Mouse (Mus musculus): ENCODE measurements around the gene Ankrd33b.

The Ankrd33b gene

DNA sequence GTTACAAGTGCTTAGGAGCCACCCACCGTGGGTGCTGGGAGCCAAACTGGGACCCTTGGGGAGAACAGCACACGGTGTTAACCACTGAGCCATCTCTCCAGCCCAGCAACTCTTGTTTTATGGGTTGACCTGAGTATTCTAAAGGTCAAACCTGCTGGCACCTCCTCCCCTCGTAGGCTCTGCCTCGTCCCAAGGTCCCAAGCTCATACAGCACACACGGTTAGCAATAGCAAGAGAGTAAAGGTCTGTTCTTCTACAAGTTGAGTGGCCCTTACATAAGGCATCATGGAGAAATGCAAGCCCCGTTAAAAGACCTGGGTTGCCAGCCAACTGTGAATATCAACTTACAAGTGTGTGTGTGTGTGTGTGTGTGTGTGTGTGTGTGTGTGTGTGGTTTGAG, 116.3 kb downstream of the Ankrd33b start:
- Histone ChIP-seq H3K36me3 (ENCODE audit: insufficient read depth, low read length) (no peaks in the 10 kb centered on the region), H3K4me1 (replicated peaks; ENCODE audit: low read depth, low read length) (peaks cover 18% of the 10 kb centered on the region), H3K9me3 (ENCODE audit: low read length) (no peaks in the 10 kb centered on the region), H3K4me3 (replicated peaks; ENCODE audit: low read length) (no peak overlapping the region), H3K27me3 (ENCODE audit: insufficient read depth, low read length) (peaks cover 20% of the 10 kb centered on the region)
- TF ChIP-seq CTCF (conservative IDR thresholded peaks at IDR 0.05; ENCODE audit: low read length) (no peak), NANOG (IDR thresholded peaks at IDR 0.05; ENCODE audit: borderline replicate concordance, low read length) (no peak)

DNA sequence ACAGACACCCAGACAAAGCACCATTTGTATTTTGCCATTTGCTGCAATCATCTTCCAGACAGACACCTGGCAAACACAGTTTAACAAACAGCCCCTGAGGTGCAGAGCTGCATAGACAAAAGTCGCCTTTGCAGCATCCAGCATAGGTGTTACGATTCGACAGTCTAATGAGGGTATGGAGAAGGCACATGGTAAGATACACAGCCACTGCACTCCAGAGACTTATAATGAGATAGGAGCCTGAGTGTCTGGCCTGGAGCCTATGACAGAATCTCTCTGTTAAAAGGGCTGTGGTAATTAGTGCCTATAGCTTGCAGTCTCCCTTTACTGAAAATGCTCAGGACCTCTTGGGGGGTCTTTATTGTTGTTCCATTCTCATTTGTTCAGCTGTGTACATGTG, 116.8 kb downstream of the Ankrd33b start:
- no peak overlapping the region for H3K4me3 ChIP-seq (replicated peaks; ENCODE audit: low read length)
- H3K9me3 ChIP-seq (ENCODE audit: low read length): no peaks in the 10 kb centered on the region
- TF ChIP-seq POU5F1 (IDR thresholded peaks at IDR 0.05; ENCODE audit: borderline replicate concordance, low read length): no peak
- TF ChIP-seq NANOG (IDR thresholded peaks at IDR 0.05; ENCODE audit: borderline replicate concordance, low read length): no peak
- H3K27me3 ChIP-seq (ENCODE audit: insufficient read depth, low read length): peaks cover 20% of the 10 kb centered on the region
- H3K4me1 ChIP-seq (replicated peaks; ENCODE audit: low read depth, low read length): peaks cover 23% of the 10 kb centered on the region
- H3K36me3 ChIP-seq (ENCODE audit: insufficient read depth, low read length): no peaks in the 10 kb centered on the region

DNA sequence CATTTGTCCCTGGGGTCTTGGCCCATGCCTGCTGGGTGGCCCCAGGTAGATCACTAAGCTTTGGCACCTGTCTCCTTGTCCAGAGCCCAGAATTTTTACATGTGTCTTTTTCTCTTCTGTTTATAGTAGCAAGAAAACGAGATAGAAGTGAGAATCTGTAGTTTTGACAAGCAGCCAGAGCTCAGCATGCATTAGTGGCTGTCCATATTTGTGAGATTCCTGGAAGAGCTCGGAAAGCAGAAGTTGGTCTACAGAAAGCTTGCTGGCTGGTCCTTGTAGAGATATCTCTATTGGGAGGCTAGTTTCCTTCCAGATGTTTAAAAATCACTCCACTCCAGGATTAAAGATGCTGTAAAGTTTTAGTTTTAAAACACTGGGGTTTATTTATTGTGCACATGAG, 117.5 kb downstream of the Ankrd33b start:
- no peak for TF ChIP-seq CTCF (conservative IDR thresholded peaks at IDR 0.05; ENCODE audit: low read length)
- no peak for TF ChIP-seq POU5F1 (IDR thresholded peaks at IDR 0.05; ENCODE audit: borderline replicate concordance, low read length)
- no peak for TF ChIP-seq NANOG (IDR thresholded peaks at IDR 0.05; ENCODE audit: borderline replicate concordance, low read length)
- H3K4me3 ChIP-seq (replicated peaks; ENCODE audit: low read length): no peak overlapping the region
- H3K36me3 ChIP-seq (ENCODE audit: insufficient read depth, low read length): no peaks in the 10 kb centered on the region

DNA sequence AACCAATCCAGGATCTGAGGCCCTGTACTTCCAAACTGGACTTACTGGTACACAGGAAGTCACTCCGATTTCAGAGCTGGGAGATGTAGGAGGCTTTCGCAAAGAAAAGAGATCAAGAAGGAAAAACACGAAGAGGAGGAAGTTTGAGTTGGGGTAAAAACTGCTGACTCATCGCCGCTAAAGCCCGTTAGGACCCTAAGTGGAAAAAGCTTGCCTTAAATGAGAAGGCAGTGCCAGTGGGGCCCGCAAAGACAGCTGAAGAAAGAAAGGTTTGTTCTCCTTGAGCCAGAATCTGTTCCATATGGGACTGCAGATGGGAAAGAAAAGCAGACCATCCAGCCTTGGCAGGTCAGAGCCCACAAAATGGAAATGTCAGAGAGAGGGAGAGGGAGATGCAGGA, 118.6 kb downstream of the Ankrd33b start:
- no peaks in the 10 kb centered on the region for H3K9me3 ChIP-seq (ENCODE audit: low read length)
- H3K4me1 ChIP-seq (replicated peaks; ENCODE audit: low read depth, low read length): peaks cover 23% of the 10 kb centered on the region
- H3K27me3 ChIP-seq (ENCODE audit: insufficient read depth, low read length): peaks cover 20% of the 10 kb centered on the region
- H3K36me3 ChIP-seq (ENCODE audit: insufficient read depth, low read length): no peaks in the 10 kb centered on the region
- TF ChIP-seq NANOG (IDR thresholded peaks at IDR 0.05; ENCODE audit: borderline replicate concordance, low read length): no peak
- TF ChIP-seq CTCF (conservative IDR thresholded peaks at IDR 0.05; ENCODE audit: low read length): no peak
- no peak for TF ChIP-seq POU5F1 (IDR thresholded peaks at IDR 0.05; ENCODE audit: borderline replicate concordance, low read length)
- H3K4me3 ChIP-seq (replicated peaks; ENCODE audit: low read length): no peak overlapping the region

More for the DNA sequence above, 117.5 kb downstream of the Ankrd33b start:
- H3K4me1 ChIP-seq (replicated peaks; ENCODE audit: low read depth, low read length): peaks cover 23% of the 10 kb centered on the region
- H3K9me3 ChIP-seq (ENCODE audit: low read length): no peaks in the 10 kb centered on the region
- H3K27me3 ChIP-seq (ENCODE audit: insufficient read depth, low read length): peaks cover 20% of the 10 kb centered on the region

DNA sequence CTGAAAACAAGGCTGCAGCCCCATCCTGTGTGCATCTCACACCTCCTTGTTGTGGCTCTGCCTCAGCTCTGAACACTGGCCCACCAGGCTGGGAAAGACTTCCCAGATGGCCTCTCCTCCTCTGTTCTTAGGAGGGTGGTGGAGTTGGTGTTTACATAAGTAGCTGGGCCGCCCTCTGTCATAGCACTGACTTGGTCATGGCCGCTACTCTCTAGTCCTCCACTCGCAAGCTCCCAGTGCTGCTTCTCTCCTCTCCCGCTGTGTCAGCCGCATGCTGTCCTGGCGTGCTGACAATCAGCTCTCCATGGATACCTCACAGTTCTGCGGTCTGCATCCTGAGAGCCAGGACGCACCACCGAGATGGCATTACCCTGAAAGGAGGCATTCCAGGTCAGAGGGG, 120.5 kb downstream of the Ankrd33b start:
- Histone ChIP-seq H3K27me3 (ENCODE audit: insufficient read depth, low read length) (peaks cover 20% of the 10 kb centered on the region), H3K4me3 (replicated peaks; ENCODE audit: low read length) (no peak overlapping the region), H3K36me3 (ENCODE audit: insufficient read depth, low read length) (no peaks in the 10 kb centered on the region), H3K9me3 (ENCODE audit: low read length) (peaks cover 2% of the 10 kb centered on the region), H3K4me1 (replicated peaks; ENCODE audit: low read depth, low read length) (peaks cover 23% of the 10 kb centered on the region)
- TF ChIP-seq CTCF (conservative IDR thresholded peaks at IDR 0.05; ENCODE audit: low read length) (no peak), POU5F1 (IDR thresholded peaks at IDR 0.05; ENCODE audit: borderline replicate concordance, low read length) (no peak), NANOG (IDR thresholded peaks at IDR 0.05; ENCODE audit: borderline replicate concordance, low read length) (no peak)

DNA sequence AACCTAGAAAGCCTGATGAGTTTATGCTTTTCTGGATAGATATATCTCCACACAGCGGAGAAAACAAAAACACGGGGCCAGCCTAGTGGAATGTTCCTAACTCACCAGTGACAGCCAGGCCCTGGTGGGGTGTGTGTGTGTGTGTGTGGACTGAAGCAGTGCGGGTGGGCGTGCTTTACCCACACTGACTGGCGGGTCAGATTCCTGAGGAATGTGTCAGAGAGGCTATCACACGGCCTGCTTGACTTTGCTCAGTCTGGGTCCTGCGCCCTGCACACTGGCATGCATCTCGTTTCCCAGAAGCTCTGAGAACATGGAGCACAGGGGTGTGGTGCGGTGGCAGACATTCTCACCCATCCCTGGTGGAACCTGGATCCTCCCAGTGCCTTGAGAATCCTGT, 121.6 kb downstream of the Ankrd33b start:
- Histone ChIP-seq H3K9me3 (ENCODE audit: low read length) (peaks cover 10% of the 10 kb centered on the region), H3K4me3 (replicated peaks; ENCODE audit: low read length) (peak overlapping the region; percentile 54), H3K36me3 (ENCODE audit: insufficient read depth, low read length) (no peaks in the 10 kb centered on the region), H3K27me3 (ENCODE audit: insufficient read depth, low read length) (peaks cover 20% of the 10 kb centered on the region), H3K4me1 (replicated peaks; ENCODE audit: low read depth, low read length) (peaks cover 23% of the 10 kb centered on the region)
- TF ChIP-seq POU5F1 (IDR thresholded peaks at IDR 0.05; ENCODE audit: borderline replicate concordance, low read length): no peak
- TF ChIP-seq CTCF (conservative IDR thresholded peaks at IDR 0.05; ENCODE audit: low read length): no peak
- TF ChIP-seq NANOG (IDR thresholded peaks at IDR 0.05; ENCODE audit: borderline replicate concordance, low read length): no peak

DNA sequence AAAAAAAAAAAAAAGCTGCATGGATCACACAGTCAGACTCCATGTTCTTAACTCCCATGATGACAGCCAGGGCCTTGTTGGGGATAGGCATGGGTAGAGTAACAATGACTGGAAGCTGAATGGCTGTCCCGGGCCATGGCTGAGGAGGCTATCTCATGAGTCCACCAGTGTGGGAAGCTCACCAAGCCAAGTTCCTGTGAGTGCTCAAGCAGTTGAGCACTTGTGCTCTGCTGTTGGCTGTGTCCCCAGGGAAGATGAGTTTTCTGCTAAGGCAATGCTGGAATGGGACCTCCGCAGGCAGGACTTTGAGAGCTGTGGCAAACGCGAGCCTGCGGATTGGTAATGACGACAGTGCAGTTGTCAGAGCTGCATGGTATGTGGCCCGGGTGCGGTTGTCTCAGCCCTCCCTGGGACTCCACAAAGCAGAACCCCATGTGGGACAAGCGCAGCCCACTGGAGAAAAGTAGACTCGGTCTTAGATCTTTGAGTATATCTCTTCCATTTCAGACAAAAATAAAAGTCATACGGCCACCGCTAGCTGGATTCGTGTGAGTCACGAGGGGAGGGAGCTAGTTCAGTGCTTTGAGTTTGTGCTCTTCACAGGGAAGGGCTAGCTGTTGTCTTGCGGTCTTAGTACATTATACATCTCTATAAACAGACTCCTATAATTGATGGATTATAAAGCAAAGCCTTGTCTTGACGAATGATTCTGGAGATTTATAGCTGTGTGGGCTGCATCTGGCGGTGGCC, 122.7 kb downstream of the Ankrd33b start:
- H3K4me3 ChIP-seq (replicated peaks; ENCODE audit: low read length): no peak overlapping the region
- peaks cover 20% of the 10 kb centered on the region for H3K27me3 ChIP-seq (ENCODE audit: insufficient read depth, low read length)
- TF ChIP-seq NANOG (IDR thresholded peaks at IDR 0.05; ENCODE audit: borderline replicate concordance, low read length) (no peak), CTCF (conservative IDR thresholded peaks at IDR 0.05; ENCODE audit: low read length) (no peak), POU5F1 (IDR thresholded peaks at IDR 0.05; ENCODE audit: borderline replicate concordance, low read length) (no peak)
- H3K36me3 ChIP-seq (ENCODE audit: insufficient read depth, low read length): no peaks in the 10 kb centered on the region
- H3K9me3 ChIP-seq (ENCODE audit: low read length): peaks cover 10% of the 10 kb centered on the region
- peaks cover 23% of the 10 kb centered on the region for H3K4me1 ChIP-seq (replicated peaks; ENCODE audit: low read depth, low read length)

DNA sequence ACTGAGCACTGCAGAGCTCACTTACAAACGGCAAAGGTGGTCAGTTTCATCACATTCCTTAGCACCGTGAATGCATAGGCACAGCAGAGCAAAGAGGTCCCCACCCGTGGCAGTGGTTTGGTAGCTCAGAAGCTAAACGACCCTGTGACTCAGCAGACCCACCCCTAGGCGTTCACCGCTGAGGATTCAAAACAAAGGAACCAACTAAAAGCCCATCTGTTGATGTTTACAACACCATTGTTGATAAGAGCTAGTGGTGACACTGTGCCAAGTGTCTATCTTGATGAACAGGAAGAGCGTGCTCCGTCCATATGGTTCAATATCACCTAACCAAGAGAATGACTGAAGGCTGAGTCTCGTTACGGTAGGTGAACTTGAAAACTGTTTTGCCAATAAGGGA, 124.3 kb downstream of the Ankrd33b start:
- peaks cover 13% of the 10 kb centered on the region; the same call in 1 of the 2 replicates for H3K4me1 ChIP-seq (replicated peaks; ENCODE audit: low read depth, low read length)
- TF ChIP-seq NANOG (IDR thresholded peaks at IDR 0.05; ENCODE audit: borderline replicate concordance, low read length) (no peak), CTCF (conservative IDR thresholded peaks at IDR 0.05; ENCODE audit: low read length) (no peak), POU5F1 (IDR thresholded peaks at IDR 0.05; ENCODE audit: borderline replicate concordance, low read length) (no peak)
- no peak overlapping the region for H3K4me3 ChIP-seq (replicated peaks; ENCODE audit: low read length)
- peaks cover 15% of the 10 kb centered on the region for H3K27me3 ChIP-seq (ENCODE audit: insufficient read depth, low read length)
- H3K36me3 ChIP-seq (ENCODE audit: insufficient read depth, low read length): no peaks in the 10 kb centered on the region
- peaks cover 10% of the 10 kb centered on the region for H3K9me3 ChIP-seq (ENCODE audit: low read length)
